Mouse (Mus musculus) megakaryocyte, embryonic 14.5 days (primary cell): ENCODE measurements at regions not wholly inside any gene's neighbourhood (a gene's known extent, or its start where the extent isn't known, plus 50 kb on each side); places are given as distances from the start of the nearest gene placed in this dataset.

ENCODE experiments used
- FLI1 ChIP-seq: IDR thresholded peaks from 2 replicates; pipeline ENCODE4 v1.6.1; 2012; ENCODE audit warnings: low read length, inconsistent platforms, mixed read lengths
- GATA1 ChIP-seq: IDR thresholded peaks from 3 replicates; pipeline ENCODE4 v1.6.1; 2012; ENCODE audit warnings: mixed read lengths, low read length, inconsistent platforms, borderline replicate concordance

GRCm38 (mm10) chr10:95745834-95746620 lies 72.8 kb upstream of the Anapc15-ps start:
- TF ChIP-seq GATA1 = no peak
- no peak for TF ChIP-seq FLI1
